Mouse (Mus musculus) liver, postnatal 0 days (tissue): ENCODE data around the gene Cdiptos.

Experiments
- CTCF ChIP-seq: sonication (generic); IDR thresholded peaks from 2 replicates; pipeline ENCODE4 v1.5.1; 2016; ENCODE audit warnings: antibody characterized with exemption, low read depth
- EP300 ChIP-seq: IDR thresholded peaks from 2 replicates; pipeline ENCODE4 v1.6.1; 2016; ENCODE audit warnings: antibody characterized with exemption, low read depth, mild to moderate bottlenecking

GRCm38 (mm10) chr7:127016081-127016480 is 40.2 kb upstream of the Cdiptos start:
- TF ChIP-seq CTCF, result no peak
- no peak for TF ChIP-seq EP300
